Mouse (Mus musculus) megakaryocyte, embryonic 14.5 days (primary cell): Measurements from ENCODE around the gene Sipa1l3.

Experiments
- FLI1 ChIP-seq: IDR thresholded peaks from 2 replicates; pipeline ENCODE4 v1.6.1; 2012; ENCODE audit warnings: low read length, inconsistent platforms, mixed read lengths
- GATA1 ChIP-seq: IDR thresholded peaks from 3 replicates; pipeline ENCODE4 v1.6.1; 2012; ENCODE audit warnings: mixed read lengths, low read length, inconsistent platforms, borderline replicate concordance

- TF ChIP-seq GATA1: no peak
- no peak for TF ChIP-seq FLI1
These were observed 168.0 kb downstream of the Sipa1l3 start for GRCm38 (mm10) chr7:29350489-29350888.
